Mouse (Mus musculus): ENCODE data around the gene Mlph.

- no peak for TF ChIP-seq POLR2A (IDR thresholded peaks at IDR 0.05; ENCODE audit: extremely low read depth, insufficient read depth, low read length)
- no peak for TF ChIP-seq CTCF (IDR thresholded peaks at IDR 0.05; ENCODE audit: extremely low read depth, insufficient read depth, low read length)
Measured at GRCm38 (mm10) chr1:90875961-90876360, 38.9 kb upstream of the Mlph start.
